Mouse (Mus musculus) gonadal fat pad, adult 2 months (tissue): ENCODE data around the gene Mybph. TPM values are rescaled to one million over a fixed set of nuclear protein-coding genes. Genes with fewer than 3 reads are reported as not detected.

Experiments used
- DNase-seq: peaks from one replicate; pipeline ENCODE4 v3.0.0-alpha.2; 2012; ENCODE audit warnings: low read depth
- polyA plus RNA-seq: library from polyadenylated mRNA; depleted of rRNA; stranded (reverse); fragments of >200 nt; gene quantifications from 2 replicates; pipeline ENCODE4 v1.2.3, GENCODE M21; 2012

Mybph gene
- polyA plus RNA-seq, 1 experiment: 0.36 TPM

DNA sequence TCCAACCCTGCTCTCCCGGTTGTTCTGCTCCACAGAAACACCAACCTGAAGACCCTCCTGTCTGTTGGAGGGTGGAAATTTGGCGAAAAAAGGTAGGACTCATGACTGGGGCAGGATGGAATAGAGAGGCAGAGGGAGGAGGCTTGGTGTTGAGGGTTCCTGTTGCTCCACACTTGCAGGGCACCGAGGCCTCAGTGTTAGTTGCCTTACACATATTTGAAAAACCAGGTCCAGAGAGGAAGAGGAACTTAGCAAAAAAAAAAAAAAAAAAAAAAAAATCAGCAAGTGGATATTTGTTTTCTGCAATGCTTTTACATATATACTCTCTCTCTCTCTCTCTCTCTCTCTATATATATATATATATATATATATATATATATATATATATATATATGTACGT is 9.2 kb upstream of the Mybph start:
- DNase-seq: no peak

DNA sequence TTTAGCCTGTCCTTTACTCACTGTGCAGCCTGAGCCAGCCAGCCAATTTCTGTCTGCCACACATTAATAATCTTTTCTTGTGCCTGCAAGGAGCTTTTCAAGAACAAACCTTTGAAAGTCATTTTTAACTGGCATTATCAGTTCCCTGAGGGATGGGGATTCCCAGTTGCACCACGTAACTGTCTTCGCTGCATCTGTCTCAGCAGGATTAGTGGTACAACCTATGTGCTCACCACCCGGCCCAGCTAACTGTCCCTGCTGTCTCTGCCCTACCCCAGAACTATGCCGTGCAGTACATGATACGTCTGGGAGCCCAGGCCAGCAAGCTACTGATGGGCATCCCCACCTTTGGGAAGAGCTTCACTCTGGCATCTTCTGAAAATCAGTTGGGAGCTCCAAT is 5.0 kb upstream of the Mybph start:
- no peak for DNase-seq

DNA sequence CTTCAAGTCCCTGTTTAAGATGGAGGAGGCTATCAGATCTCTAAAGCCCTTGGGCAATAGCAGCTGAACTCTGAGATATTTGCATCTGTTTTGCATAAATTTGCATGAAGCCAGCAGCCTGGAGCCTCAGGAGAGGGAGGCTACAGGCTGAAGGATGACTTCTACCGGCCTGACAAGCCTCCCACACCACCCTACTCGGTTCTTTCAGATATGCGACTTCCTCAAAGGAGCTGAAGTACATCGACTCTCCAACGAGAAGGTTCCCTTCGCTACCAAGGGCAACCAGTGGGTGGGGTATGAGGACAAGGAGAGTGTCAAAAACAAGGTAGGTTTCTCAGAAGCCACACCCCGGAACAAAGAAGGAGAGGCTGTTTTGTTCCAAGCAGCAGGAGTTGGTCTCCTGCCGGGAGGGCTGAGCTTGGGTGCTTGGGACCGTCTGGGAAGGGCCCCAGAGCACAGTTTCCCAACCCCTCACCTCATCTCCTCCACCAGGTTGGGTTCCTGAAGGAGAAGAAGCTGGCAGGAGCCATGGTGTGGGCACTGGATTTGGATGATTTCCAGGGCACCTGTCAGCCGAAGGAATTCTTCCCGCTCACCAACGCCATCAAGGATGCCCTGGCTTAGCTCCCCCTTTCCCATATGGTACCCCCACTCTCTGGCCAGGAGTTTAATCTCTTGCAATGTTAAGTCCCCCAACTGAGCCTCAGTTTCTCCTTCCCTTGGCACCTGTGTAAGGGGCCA is 4.1 kb upstream of the Mybph start:
- no peak for DNase-seq

DNA sequence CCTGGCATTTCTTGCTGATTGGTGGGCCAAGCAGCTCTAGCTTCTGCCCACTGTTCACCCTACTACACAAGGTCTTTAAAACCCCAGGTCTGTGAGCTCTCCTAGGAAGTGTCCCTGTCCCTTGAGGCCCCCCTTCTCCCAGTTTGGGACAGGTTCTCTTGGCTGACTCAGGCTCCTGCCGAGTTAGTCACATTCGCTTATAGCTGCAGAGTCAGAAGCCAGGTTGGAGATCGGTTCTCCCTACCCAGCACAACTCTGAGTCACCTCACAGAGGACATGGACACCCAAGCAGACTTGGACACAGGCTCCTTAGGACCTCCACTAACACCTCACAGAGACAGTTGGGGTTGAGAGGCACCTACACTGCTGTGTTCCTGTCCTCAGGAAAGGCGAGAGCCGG is 2.1 kb upstream of the Mybph start:
- no peak for DNase-seq

DNA sequence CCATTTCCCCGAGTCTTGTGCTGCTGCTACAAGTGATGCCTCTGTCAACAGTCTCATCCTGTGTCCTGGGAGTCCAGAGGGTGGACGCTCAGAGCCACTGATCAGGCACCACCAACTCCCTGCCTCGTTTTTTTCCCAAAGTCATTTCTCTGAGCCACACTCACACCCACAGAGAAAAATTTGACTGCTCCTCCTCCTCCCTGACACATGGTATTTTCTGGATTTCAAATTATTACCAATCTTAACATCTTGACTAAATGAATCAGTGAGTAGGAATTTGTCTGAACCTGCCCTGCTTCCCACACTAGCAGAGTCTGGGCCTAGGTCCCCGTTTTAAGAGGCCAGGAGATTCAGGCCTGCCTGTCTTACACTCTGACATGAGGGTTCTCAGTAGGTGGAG is 1.2 kb upstream of the Mybph start:
- DNase-seq: no peak

DNA sequence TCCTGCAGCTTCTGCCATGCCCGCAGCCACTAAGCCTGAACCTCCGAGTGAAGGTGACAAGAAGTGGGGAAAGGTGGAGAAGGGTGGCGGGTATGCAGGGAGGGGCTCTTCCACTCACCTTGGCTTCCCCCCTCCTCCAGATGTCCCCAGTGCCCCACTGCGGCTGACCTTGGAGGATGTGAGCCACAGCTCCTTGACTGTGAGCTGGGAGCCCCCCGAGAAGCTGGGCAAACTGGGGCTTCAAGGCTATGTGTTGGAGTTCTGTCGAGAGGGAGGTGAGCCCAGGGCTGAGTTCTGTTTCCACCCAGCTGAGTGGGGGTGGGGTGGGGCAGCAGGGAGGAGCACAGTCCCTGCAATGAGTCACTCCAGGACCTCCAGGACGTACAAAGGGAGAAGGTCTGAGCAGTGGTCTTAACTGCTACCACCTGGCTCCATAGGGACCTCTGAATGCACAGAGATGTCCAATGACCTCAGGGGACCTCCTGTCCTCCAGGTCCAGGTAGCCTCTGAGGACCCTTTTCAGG is 488 bp downstream of the Mybph start:
- no peak for DNase-seq

DNA sequence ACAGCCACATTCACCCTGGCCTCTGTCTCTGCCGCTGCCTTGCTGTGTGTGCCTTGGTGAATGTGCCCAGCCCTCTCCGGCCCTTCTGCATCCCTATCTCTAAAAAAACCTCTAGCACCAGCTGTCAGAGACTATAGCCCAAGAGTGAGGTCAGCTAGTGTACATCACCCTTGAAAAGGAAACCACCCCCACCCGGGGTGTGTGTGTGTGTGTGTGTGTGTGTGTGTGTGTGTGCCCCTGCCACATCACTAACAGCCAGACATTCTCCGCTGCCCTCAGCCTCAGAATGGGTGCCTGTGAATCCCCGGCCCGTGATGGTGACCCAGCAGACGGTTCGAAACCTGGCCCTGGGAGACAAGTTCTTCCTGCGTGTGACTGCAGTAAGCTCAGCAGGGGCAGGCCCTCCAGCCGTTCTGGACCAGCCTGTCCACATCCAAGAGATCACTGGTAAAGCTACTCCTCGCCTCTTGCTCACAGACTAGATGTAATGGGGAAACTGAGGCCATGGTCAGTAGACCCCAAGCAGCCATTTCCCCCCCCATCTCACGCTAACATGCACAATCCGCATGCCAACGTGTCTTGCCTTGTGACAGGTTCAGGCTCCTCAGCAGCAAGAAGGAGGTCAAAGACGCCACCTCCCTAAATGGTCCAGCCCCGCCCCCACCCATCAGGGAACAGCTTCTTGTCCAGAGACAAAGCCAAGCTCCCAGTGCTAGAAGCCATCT is 1.2 kb downstream of the Mybph start:
- DNase-seq: no peak

DNA sequence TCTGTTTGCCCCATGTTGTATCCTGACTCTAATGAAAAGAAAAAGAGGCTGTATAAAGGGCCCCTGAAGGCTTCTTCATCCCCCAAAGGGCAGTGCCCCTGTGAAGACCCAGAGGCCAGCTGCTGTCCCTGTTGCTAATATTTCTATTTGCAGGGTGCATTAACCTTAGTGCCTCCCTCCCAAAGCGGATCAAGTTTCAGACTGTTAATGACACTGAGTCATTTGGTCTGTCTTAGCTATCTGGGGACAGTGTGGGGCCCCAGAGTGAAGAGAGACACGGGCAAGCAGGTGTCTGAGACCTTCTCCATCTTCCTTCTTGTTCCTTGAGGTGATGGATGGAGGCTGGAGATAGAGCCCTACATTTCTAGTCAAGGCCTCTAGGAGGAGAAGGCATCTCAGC is 1.9 kb downstream of the Mybph start:
- no peak for DNase-seq

DNA sequence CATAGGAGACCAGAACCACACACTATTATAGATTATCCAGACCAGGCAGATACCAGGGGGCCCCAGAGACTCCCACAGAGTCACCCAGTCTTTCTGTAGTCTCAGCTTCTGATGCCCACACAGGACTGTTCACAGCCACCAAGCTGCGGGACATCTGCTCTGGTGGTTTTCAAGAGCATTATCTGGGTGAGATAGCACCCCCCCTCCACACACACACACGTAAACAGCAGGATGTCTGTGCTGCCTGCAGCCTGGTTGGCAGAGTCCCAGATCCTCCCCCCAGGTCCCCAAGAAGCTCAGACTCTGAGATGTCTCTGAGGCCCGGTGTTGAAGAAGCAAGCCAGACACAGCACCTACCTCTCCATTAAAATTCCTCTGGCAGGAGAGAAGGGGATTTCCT is 2.3 kb downstream of the Mybph start:
- DNase-seq: no peak

DNA sequence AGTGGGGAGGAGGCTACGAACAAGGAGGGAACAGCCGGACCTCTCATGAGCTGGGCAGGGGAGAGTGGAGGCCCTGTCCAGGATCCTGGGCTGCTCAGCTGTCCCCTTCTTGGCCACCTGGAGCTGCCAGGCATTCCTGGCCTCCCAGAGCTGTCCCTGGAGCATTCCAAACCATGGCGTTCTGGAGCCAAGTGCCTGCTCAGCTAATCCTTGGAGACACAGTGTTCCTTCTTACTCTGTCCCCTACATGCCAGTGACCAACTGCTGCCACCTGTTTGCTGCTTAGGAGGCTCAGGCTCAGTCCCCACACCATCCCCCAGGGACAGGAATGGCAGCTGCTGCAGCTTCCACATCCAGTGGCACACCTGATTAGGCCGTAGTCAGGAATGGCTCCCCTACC is 2.7 kb downstream of the Mybph start:
- no peak for DNase-seq

DNA sequence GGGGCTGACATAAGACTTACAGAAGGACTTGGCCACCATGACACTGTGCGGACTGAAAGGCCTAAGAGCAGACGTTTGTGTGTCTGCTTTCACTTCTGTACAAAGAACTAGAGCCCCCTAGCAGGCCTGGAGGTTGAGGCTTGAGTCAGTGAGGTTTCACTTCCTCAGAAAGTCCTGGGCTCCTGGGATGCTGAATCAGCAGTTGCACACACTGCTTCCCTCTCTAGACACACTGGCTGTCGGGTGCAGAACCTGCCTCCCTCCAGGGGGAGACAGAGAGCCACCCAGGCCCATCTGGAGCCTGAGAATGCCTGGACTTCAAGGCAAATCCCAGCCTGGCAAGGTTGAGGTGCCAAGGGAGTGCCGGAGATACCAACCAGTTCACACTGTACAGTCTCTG is 3.1 kb downstream of the Mybph start:
- no peak for DNase-seq

DNA sequence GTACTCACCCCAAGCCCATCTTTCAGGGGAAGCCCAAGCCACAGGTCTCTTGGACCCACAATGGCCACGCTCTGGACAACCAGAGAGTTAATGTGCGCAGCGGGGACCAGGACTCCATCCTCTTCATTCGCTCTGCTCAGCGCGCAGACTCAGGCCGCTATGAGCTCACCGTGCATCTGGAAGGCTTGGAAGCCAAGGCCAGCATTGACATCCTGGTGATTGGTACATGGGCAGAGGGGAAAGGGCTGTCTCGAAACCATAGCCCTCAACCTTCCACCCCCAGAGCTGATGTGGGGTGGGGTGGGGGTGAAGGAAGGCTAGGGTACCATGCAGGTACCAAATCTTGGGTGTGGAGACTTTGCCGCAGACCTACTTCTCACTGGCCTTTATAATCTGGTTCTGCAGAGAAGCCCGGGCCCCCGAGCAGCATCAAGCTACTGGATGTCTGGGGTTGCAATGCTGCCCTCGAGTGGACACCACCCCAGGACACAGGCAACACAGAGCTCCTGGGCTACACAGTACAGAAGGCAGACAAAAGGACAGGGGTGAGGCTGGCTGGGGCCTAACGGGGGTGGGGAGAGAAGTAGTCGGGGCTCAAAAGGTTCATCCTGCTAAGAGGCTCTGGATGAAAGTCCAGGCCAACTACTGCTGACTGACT is 4.2 kb downstream of the Mybph start:
- DNase-seq: no peak

DNA sequence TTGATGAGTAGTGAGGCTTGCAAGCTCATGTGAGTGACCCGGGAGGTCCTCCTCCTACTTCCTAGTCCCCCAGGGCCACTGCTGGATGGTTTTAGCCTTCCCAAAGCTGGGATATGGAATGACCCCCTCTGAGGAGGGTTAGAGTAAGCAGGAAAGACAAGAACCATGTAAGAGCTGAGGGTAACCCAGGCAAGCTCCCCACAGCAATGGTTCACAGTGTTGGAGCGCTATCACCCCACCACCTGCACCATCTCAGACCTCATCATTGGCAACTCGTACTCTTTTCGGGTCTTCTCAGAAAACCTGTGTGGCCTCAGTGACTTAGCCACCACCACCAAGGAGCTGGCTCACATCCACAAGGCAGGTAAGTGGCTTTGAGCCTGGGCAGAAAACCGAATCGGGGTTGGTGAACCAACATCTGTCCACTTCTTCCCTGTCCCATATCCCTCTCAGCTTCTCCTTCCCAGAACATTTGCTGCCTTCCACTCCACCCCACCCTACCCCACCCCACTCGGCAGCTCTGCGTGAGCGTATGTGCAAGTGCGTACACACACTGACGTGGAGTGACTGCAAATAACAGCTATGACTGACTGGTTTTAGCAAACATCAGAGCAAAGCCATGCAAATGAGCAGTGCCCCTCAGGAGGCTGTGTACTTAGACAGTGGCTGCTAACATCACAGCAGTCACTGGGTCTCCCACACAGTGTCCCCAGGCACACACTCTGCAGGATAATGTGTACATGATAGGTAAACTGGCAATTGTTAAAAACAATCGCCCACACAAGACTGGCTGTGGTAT is 5.1 kb downstream of the Mybph start:
- DNase-seq: no peak

DNA sequence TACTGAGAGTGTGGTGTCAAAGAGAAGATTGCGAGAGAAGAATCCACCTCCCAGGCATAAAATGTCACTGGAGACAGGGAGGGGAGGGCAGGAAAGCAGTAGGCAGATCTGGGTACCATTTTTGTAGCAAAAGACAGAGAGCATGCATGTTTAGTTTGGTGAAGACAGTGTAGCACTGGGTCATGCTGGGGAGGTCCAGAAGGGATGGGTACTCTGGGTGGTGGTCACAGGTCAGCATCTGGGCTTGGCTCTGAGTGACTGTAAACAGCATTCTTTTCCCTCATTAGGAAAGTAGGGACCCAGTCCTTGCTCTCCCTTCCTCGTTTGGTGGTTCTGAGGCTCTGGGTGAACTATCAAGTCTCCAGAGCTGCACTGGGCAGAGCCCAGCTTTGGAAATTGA is 7.2 kb downstream of the Mybph start:
- DNase-seq: no peak

DNA sequence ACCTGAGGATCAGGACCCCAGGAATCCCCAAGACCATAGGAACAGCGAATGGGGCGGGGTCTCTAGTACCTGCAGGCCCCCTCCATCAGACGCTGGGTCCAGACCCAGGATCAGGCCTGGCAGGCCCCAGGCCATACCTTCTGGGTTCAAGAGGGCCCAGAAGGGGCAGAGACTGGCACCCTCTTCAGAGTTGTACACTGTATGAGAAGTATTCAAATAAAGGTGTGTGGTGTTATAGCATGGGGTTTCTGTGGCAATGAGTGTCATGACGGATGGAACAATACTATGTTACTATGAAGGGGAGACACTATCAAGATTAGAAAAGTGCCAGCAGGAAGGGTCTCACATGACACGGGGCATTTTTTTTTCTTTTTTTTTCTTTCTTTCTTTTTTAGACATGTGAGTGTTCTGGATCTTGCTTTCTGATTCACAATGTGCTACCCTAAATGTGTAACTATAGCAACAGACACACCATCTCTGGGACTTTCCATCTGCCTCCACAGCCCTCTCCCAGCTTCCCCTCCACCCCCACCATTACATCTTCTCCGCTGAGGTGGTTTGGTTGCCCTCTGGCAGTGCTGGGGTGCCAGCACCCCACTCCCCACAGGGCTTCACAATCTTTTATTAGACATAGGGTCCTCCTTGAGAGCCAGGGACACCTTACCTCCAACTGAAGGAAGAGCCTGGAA is 7.9 kb downstream of the Mybph start:
- DNase-seq: no peak

DNA sequence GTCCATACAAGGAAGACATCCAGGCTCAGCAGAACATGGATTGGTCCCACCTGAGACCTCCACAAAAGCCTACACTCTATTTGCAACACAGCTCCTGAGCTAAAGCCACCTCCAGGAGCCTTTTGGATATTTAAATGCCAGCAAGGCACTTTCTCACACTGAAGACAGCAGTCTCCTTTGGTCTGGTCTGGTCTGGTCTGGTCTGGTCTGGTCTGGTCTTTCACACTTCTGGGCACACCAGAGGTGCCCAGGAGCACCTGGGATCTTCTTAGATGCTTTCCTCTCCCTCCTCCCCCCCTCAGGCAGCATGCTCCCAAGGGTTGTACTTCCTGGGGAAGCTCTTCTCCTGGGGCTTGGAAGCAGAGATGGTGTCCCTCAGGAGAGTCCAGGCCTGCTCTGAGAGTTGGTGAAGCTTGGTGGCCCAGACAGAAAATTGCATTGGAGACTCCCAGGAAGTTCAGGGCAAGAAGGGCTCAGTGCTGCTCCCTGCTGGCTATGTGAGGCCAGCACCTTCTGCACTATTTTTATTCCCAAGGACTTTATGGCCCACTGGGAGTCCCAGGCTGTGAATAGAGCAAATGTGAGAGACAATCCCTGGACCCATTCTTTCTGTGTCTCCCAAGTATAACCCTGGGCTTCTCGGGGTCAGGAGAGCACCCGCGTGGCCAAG is 8.6 kb downstream of the Mybph start:
- no peak for DNase-seq

DNA sequence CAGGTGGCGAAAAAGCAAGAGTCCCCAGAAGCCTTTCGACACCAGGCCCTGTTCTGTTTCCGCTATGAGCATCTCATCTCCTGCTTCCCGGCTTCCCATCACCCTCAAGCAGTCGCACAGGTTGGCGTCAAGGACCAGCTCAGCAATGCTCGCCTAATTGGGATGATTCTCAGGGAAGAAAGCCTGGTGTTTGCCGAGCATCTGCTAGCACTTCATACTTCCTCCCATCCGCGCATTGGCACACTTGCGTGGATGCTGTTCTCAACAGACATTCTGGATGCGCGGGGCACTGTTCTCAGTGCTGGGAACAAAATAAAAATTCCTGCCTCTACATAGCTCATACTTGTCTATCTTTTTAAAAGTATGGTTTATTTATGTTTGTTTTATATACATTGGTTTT is 11.0 kb downstream of the Mybph start:
- no peak for DNase-seq

DNA sequence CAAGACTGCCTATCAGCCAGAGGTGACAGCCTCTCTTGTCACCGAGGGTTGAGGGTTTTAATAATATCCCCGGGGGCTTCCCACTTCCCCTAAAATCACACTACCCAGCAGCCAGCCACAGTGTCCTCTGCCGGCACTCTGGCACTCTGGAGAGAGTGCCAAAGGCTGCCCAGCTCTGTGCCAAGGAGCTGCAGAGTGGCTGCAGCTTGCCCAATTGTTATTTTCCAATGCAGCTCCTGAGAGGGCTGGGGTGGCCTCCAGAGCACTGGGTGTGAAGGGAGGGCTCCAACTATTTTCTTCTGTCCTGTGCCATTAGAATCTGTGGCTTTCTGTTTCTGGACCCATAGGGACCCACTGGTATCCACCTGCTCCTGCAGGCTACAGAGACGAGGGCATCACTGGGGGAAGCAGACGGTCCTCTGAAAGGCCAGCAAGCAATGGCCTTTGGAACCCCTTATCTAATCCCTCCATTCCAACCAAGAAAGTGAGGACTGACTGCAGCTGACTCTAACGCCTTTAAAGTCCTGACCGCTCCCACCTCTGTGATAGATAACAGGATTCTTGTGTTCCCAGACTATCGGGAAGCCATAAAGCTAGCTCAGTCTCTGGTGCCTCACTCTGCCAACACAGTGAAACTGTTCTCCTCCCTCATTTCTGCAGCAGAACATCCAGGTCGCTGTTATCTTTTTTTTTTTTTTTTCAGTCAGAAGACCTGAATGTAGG is 12.2 kb downstream of the Mybph start:
- DNase-seq: no peak

DNA sequence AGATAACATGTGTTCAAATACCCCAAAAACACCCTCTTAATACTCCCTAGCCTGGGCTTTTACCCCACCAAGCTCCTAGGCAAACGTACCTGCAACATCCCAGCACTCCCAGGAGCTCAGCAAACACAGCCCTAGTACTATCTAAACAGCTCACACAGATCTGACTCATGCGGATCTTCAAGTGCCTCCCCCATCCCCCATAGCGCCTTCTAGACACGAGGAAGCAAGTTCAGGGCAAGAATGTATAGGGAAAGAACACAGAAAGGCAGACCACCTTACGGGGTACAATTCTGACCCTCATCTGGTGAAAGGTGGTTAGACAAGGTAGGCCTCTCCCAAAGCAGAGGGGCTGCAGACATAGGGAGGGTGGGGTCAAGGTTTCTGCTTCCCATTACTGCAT is 12.8 kb downstream of the Mybph start:
- DNase-seq: no peak

DNA sequence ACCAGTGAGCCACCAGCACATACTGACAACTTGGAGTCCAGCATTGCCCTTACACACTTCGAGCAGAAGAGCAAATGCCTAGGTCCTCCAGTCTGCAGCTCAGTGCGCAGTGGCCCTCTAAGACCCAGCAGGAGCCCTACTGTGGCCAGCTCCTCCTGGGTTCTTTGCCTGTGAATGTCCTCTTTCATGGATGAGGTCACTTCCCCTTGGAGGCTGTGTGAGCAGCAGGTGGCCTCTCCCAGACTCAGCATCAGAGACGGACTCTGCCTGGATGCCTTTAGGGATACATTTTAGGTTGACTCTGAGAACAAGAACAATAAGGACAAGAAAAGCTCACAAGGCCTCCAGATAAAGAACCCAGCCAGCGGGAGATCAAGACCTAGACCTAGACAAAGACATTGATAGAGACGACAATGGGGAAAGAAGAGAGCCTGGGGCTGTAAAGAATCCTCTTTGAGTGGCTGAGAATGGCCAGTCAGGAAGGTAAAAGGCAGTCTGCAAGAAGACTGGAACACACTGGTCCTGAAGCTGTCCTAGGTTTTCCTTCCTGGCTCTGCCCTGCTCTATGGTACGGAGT is 17.0 kb downstream of the Mybph start:
- DNase-seq: no peak
